Comparison of ENCODE assay signal across 22 mouse cellular contexts in the genomic region with DNA sequence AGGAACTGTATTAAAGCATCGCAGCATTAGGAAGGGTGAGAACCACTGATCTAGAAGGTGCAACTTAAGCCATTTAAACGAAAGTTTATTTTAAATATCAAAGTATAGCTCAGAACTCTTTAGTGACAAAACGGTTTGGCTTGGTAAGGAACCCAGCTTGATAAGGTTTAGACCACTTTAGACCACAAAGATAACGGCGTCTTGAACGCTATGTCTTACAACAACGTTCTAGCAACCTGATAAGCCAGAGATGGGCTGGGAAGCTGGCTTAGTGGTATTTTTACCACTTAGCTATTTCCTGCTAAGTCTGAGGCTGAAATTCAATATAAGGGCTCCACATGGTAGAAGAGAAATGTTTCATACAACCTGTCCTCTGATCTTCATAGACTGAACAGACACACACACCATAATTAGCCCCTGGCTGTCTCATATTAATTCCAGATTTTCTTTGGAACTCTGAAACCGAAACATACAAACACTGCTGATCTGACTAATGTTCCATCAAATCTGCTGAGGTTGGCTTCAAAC. TPM values are rescaled to one million over a fixed set of nuclear protein-coding genes. Genes with fewer than 3 reads are reported as not detected.
A peak's percentile ranks its signal among the peaks of the same experiment; 100 is the strongest.
DNase-seq lines count a peak whose midpoint lies in the region; ATAC-seq and TF ChIP-seq lines count a peak whose summit lies in the region.
"Had no signal": no experiment of that assay in that cellular context is flagged by ENCODE, and none has a peak within 500 bp of the region (broad histone marks: within the 10 kb centered on the region; RNA-seq: fewer than 3 reads in every experiment).

No protein-coding gene starts in this region.

- H3K9me3 ChIP-seq in liver, embryonic 13.5 days (replicated peaks), result no peaks in the 10 kb centered on the region
- no peaks in the 10 kb centered on the region for H3K9me3 ChIP-seq in hindbrain, embryonic 16.5 days (ENCODE audit: control insufficient read depth, low read length)
- H3K9me3 ChIP-seq: embryonic facial prominence, embryonic 10.5 days; limb, embryonic 15.5 days; neural tube, embryonic 12.5 days had no signal

- no peaks in the 10 kb centered on the region for H3K36me3 ChIP-seq in liver, embryonic 13.5 days
- no peaks in the 10 kb centered on the region for H3K36me3 ChIP-seq in hindbrain, embryonic 16.5 days (ENCODE audit: control insufficient read depth, insufficient read depth, low read length)
- H3K36me3 ChIP-seq: embryonic facial prominence, embryonic 10.5 days; limb, embryonic 15.5 days; neural tube, embryonic 12.5 days had no signal

- no peaks in the 10 kb centered on the region for H3K27me3 ChIP-seq in liver, embryonic 13.5 days
- H3K27me3 ChIP-seq in hindbrain, embryonic 16.5 days (replicated peaks; ENCODE audit: control insufficient read depth, insufficient read depth, low read length), result no peaks in the 10 kb centered on the region
- H3K27me3 ChIP-seq: limb, embryonic 15.5 days; neural tube, embryonic 12.5 days had no signal

- peaks cover 87% of the 10 kb centered on the region for H3K4me1 ChIP-seq in liver, embryonic 13.5 days (replicated peaks)
- no peaks in the 10 kb centered on the region for H3K4me1 ChIP-seq in hindbrain, embryonic 16.5 days (ENCODE audit: control insufficient read depth, insufficient read depth, low read depth, low read length)
- H3K4me1 ChIP-seq: embryonic facial prominence, embryonic 10.5 days; limb, embryonic 15.5 days; neural tube, embryonic 12.5 days had no signal

- H3K4me3 ChIP-seq in gastrocnemius, adult 2 months, result no peak overlapping the region
- H3K4me3 ChIP-seq in liver, embryonic 13.5 days (replicated peaks), result no peak overlapping the region
- H3K4me3 ChIP-seq in hindbrain, embryonic 16.5 days (ENCODE audit: low read length), result no peak overlapping the region
- H3K4me3 ChIP-seq: embryonic facial prominence, embryonic 10.5 days; erythroblast, embryonic 14.5 days; limb, embryonic 15.5 days; neural tube, embryonic 12.5 days had no signal

- peak overlapping the region; percentile 52 for H3K4me2 ChIP-seq in liver, embryonic 13.5 days
- H3K4me2 ChIP-seq in hindbrain, embryonic 16.5 days (ENCODE audit: low read length), result no peak overlapping the region
- H3K4me2 ChIP-seq: heart, embryonic 11.5 days; limb, embryonic 15.5 days; neural tube, embryonic 12.5 days had no signal

- peak; percentile 62 for ATAC-seq in liver, embryonic 13.5 days (ENCODE audit: low read depth)
- ATAC-seq in hindbrain, embryonic 16.5 days, result no peak
- ATAC-seq: forebrain, postnatal 0 days had no signal

- peak overlapping the region; percentile 31 for H3K27ac ChIP-seq in gastrocnemius, adult 2 months
- peak overlapping the region; percentile 91 for H3K27ac ChIP-seq in liver, embryonic 13.5 days
- no peak overlapping the region for H3K27ac ChIP-seq in hindbrain, embryonic 16.5 days (ENCODE audit: low read depth, low read length)
- H3K27ac ChIP-seq: embryonic facial prominence, embryonic 10.5 days; kidney, postnatal 0 days; limb, embryonic 15.5 days; neural tube, embryonic 12.5 days had no signal

- no peak for TF ChIP-seq CTCF in gastrocnemius, adult 2 months (IDR thresholded peaks at IDR 0.05)

- peak overlapping the region; percentile 64 for H3K9ac ChIP-seq in liver, embryonic 13.5 days
- H3K9ac ChIP-seq in hindbrain, embryonic 16.5 days (ENCODE audit: low read depth, low read length), result no peak overlapping the region
- H3K9ac ChIP-seq: forebrain, postnatal 0 days; limb, embryonic 15.5 days; neural tube, embryonic 12.5 days had no signal

- no peak for DNase-seq in gastrocnemius, adult 2 months
- DNase-seq in gastrocnemius, postnatal 10 days, result no peak
- peak; percentile 55 for DNase-seq in c-Kit-positive CD71-positive TER-119-positive erythroid progenitor cells, embryonic 14.5 days (ENCODE audit: low spot score)
- no peak for DNase-seq in liver, embryonic 13.5 days
- DNase-seq in naive thymus-derived CD4-positive, alpha-beta T cell, adult 2 months (ENCODE audit: low read depth), result peak; percentile 49
- no peak for DNase-seq in kidney, postnatal 36 days
- no peak for DNase-seq in heart, postnatal 36 days
- DNase-seq: adrenal gland, postnatal 36 days; cerebellum, postnatal 10 days; forebrain, postnatal 0 days; gastrocnemius, postnatal 25 days; layer of hippocampus, adult 9-11 months; lung, postnatal 4 days; right cerebral cortex, postnatal 25 days; thymus, postnatal 14 days had no signal

- intact Hi-C loops in gastrocnemius, adult 2 months (cut with DNase I), result no loop called here
- intact Hi-C loops in heart, postnatal 36 days (cut with DNase I), result no loop called here

- WGBS in liver, embryonic 13.5 days (ENCODE audit: insufficient replicate concordance), result 25% methylated on average over 8 of the region's 8 CpGs
- WGBS in hindbrain, embryonic 16.5 days, result 94% methylated on average over 8 of the region's 8 CpGs

RNA-seq across cellular contexts. Expression of a gene that starts 27.5 kb away (rescaled TPM):
- 100 to 1,000 TPM in 1 of 2 experiments, 10 to 100 TPM in 1; 98.6 to 100 TPM for total RNA-seq in gastrocnemius, adult 2 months (2021)
- 10 to 100 TPM; 85.6 to 90.6 TPM for total RNA-seq in gastrocnemius, postnatal 10 days (2021)
- 29.6 and 32.1 TPM in 2 replicates for polyA plus RNA-seq in liver, embryonic 13.5 days (2015; fragmentation: Nextera tagmentation; extraction: Ambion mirVana)
- 31.3 and 33.3 TPM in 2 replicates for polyA plus RNA-seq in hindbrain, embryonic 16.5 days (2015; fragmentation: Nextera tagmentation; extraction: Ambion mirVana)
- 10 to 100 TPM; 83.2 to 88.7 TPM for total RNA-seq in heart, postnatal 36 days (2021)

Comparison
In these comparisons a context has a peak if more than half of its experiments do, and no peak if none do; other contexts are left out.
1. DNase-seq: peak in c-Kit-positive CD71-positive TER-119-positive erythroid progenitor cells, embryonic 14.5 days (single experiment) and naive thymus-derived CD4-positive, alpha-beta T cell, adult 2 months (single experiment); none in gastrocnemius, adult 2 months (single experiment), gastrocnemius, postnatal 10 days (single experiment), liver, embryonic 13.5 days (single experiment), kidney, postnatal 36 days (0 of 2) and heart, postnatal 36 days (0 of 2).